Mouse (Mus musculus) brain, embryonic 14.5 days (tissue): ENCODE data around the gene Rrp12. TPM values are rescaled to one million over a fixed set of nuclear protein-coding genes. Genes with fewer than 3 reads are reported as not detected.
A peak's percentile ranks its signal among the peaks of the same experiment; 100 is the strongest.

ENCODE experiments used
- DNase-seq: peaks from one replicate; pipeline ENCODE4 v3.0.0-alpha.2; 2011; ENCODE audit warnings: low read depth
- CTCF ChIP-seq: fragments of 200-500 bp; IDR thresholded peaks from 2 replicates; pipeline ENCODE4 v1.5.1; 2012; ENCODE audit warnings: inconsistent platforms, mild to moderate bottlenecking, moderate library complexity, borderline replicate concordance; ENCODE audit not compliant: insufficient read depth, insufficient read length; ENCODE audit errors: extremely low read depth
- POLR2A ChIP-seq: fragments of 200-500 bp; IDR thresholded peaks from 2 replicates; pipeline ENCODE4 v1.6.1; 2012; ENCODE audit warnings: mild to moderate bottlenecking, inconsistent platforms, borderline replicate concordance; ENCODE audit not compliant: poor library complexity, insufficient read depth, insufficient read length, severe bottlenecking; ENCODE audit errors: extremely low read depth
- polyA plus RNA-seq: library from polyadenylated mRNA; depleted of rRNA; stranded (reverse); fragments of >200 nt; gene quantifications from 2 replicates; pipeline ENCODE4 v1.2.3, GENCODE M21; 2012

Rrp12 gene
- polyA plus RNA-seq, 1 experiment, result 17.1 TPM

DNA sequence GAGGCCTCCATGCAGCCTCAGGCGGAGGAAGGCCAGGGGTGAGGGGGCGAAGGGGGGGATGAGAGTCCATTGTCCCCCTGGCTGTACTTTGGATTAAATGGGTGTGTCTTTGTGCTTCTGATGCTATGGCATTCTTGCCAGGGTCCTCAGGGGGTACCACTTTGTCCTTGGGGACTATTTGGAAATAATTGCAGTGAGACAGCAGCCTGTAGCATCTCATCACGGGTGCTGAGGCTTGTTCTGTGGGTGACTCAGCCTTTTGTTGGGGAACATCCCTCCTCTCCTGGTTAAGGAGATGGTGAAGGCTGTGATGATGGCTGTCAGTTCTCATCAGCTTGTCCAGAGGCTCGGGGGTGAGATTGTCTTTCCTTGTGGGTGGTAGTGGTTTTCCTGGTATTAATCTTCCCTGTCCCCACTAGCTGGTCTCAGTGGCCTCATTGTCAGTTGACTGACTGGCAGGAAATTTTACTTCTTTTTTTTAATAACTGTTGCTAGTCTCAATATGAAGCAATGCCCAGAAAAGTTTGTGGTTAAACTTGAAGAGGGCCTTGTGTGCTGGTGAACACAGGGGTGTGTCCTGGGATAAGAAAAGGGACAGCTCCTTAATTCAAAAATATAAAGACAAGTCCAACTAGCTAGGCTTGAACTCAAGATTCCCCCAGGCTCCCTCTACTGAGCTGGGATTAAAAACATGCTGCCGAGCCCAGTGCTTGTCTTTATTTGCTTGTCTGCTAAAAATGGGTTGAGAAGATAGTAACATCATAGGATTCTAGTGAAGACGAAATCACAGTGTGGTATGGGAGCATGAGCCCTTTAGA lies 18.0 kb upstream of the Rrp12 start:
- no peak for TF ChIP-seq POLR2A
- TF ChIP-seq CTCF, result no peak

GRCm38 (mm10) chr19:41912121-41913080 lies 16.4 kb upstream of the Rrp12 start:
- DNase-seq, result peak; percentile 49

More for the DNA sequence above, 18.0 kb upstream of the Rrp12 start:
- no peak for DNase-seq

DNA sequence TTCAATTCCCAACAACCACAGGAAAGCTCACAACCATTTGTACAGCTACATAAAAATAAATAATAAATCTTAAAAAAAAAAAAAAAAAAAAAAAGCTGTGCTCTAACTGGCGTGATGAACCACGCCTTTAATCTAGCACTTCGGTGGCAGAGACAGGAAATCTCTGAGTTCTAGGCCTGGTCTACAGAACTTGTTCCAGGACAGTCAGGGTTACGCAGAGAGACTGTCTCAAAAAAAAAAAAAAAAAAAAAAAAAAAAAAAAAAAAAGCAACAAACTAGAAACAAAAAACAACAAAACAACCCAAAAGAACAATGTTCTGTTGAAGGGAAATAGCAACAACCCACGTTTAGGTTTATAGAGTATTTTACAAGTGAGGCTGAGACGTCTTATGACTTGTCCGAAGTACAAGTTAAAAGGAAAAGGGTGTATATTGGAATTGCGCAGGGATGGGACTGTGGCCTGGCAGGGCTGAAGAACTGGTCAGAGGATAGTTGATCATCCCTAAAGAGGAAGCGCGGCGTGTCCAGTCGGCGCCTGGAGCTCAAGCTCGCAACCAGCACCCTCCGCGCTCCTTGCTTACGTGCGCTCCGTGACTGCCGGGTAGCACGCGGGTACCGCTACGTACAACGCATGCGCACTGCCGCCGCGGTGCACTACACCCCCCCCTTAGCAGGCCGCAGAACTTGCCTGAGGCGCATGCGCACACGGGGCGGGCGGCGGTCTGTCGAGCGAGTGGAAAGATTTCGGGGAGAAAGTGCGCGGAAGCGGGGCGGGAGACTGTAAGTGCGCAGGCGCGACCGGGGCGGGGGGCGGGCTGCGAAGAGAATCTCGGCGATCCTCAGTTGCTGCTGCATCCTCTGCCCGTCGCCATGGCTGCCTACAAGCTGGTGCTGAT lies 15.5 kb upstream of the Rrp12 start, which contains the start of gene Pgam1:
Gene Pgam1 (plus strand): TSS at position 746 of the 896 bp plus-strand sequence.
- TF ChIP-seq CTCF (no peak), POLR2A (peak; percentile 54; the same call in 1 of the 2 replicates)
- DNase-seq, result peak; percentile 100

More at GRCm38 (mm10) chr19:41912121-41913080, 16.4 kb upstream of the Rrp12 start:
- TF ChIP-seq POLR2A, result 0 out of 2 replicates have a peak, but pooled peaks have one; percentile 12
- 0 out of 2 replicates have a peak, but pooled peaks have one; percentile 4 for TF ChIP-seq CTCF

DNA sequence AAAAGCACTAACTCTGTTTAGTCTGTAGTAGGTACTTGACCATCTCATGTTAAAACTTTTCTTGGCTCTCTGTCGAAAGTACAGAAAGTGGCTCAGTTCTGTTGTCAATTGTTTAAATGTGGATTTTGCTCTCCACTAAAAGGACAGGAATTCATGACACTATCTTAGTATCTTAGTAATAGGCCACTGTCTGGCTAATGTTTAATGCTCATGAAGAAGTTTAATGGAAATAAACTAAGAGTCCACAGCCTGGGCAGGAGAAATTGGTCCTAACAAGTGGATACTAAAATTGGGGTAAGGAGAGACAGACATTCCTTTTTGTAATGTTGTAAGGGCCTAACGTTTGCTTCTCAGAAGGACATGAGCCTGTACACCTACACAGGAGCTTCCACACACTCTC lies 14.4 kb upstream of the Rrp12 start:
- DNase-seq, result no peak
- TF ChIP-seq CTCF (no peak), POLR2A (no peak)

GRCm38 (mm10) chr19:41908736-41909135 lies 12.8 kb upstream of the Rrp12 start:
- TF ChIP-seq POLR2A, result no peak
- no peak for TF ChIP-seq CTCF

GRCm38 (mm10) chr19:41907079-41907760 lies 11.2 kb upstream of the Rrp12 start:
- TF ChIP-seq CTCF, result no peak
- no peak for TF ChIP-seq POLR2A
- no peak for DNase-seq

More at GRCm38 (mm10) chr19:41908736-41909135, 12.8 kb upstream of the Rrp12 start:
- DNase-seq, result no peak

GRCm38 (mm10) chr19:41906311-41907078 lies 10.5 kb upstream of the Rrp12 start:
- DNase-seq, result no peak
- TF ChIP-seq CTCF (no peak), POLR2A (no peak)

- no peak for TF ChIP-seq CTCF
- TF ChIP-seq POLR2A, result no peak
Observed at GRCm38 (mm10) chr19:41905246-41905645, 9.3 kb upstream of the Rrp12 start.

More at GRCm38 (mm10) chr19:41905246-41905645, 9.3 kb upstream of the Rrp12 start:
- DNase-seq, result no peak
